Mouse (Mus musculus): Measurements from ENCODE around the gene Hrg.

DNA sequence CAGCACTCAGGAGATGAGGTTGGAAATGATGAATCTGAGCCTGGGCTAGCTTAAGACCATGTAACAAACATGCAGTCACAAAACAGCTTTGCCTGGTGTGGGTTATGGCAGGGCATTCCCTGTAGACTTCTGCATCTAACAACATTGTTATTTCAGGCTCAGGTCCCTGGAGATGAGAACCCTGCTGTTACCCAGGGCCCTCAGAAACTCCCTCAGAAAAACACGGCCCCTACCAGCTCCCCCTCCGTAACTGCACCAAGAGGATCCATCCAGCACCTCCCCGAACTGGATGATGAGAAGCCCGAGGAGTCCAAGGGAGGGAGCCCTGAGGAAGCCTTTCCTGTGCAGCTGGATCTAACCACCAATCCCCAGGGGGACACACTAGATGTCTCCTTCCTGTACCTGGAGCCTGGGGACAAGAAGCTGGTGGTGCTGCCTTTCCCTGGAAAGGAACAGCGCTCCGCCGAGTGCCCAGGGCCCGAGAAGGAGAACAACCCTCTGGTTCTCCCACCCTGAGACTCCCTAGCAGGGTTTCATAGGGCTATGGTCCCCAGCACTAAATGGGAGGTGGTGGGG lies 11.7 kb upstream of the Hrg start:
- no peak for TF ChIP-seq CTCF (IDR thresholded peaks at IDR 0.05; ENCODE audit: borderline replicate concordance, insufficient read depth, low read depth, low read length)
- no peak for TF ChIP-seq POLR2A (IDR thresholded peaks at IDR 0.05; ENCODE audit: borderline replicate concordance, insufficient read depth, low read length)

All from cerebellum, adult 2 months (tissue).